Mouse (Mus musculus): Measurements from ENCODE around the gene Nr0b2. TPM values are rescaled to one million over a fixed set of nuclear protein-coding genes. Genes with fewer than 3 reads are reported as not detected.

The Nr0b2 gene
- polyA plus RNA-seq, 1 experiment: not detected

DNA sequence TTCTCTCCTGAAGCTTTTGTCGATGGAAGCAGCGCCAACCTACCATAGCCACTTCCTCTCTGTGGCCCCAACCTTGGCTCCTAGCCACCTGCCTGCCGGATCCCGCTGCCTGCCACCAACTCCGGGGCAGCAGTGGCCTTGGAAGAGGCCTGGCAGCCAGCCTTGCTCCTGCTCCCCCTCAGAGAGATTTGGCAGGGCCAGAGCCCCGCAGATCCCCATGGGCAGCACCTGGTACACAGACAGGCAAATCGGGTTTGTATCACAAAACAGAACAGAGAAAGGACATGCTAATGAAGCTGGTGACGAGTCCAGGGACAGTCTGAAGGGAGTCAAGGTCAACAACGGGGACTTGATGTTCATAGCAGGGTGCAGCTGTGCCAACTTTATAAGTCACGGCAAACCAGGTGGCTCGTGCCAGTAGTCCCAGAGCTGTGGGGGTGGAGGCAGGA, 10.0 kb downstream of the Nr0b2 start:
- H3ac ChIP-seq (ENCODE audit: control insufficient read depth, insufficient read length, low read depth): no peak overlapping the region
- no peak for TF ChIP-seq FOSL1 (IDR thresholded peaks at IDR 0.05; ENCODE audit: insufficient read depth, low read length, poor library complexity, severe bottlenecking)
- no peak for TF ChIP-seq MAX (IDR thresholded peaks at IDR 0.05)
- no peak for TF ChIP-seq USF1 (IDR thresholded peaks at IDR 0.05; ENCODE audit: low read depth)
- TF ChIP-seq MYOG (IDR thresholded peaks at IDR 0.05; ENCODE audit: control insufficient read depth, extremely low read depth, insufficient read length): no peak
- TF ChIP-seq CTCF (IDR thresholded peaks at IDR 0.05; ENCODE audit: control insufficient read depth, insufficient read depth, insufficient read length): no peak

GRCm38 (mm10) chr4:133567251-133567650, 14.1 kb downstream of the Nr0b2 start:
- Histone ChIP-seq H3K27me3 (ENCODE audit: control insufficient read depth, insufficient read depth, insufficient read length) (no peaks in the 10 kb centered on the region), H3K4me3 (ENCODE audit: insufficient read depth, poor library complexity, severe bottlenecking) (no peak overlapping the region), H3K79me2 (ENCODE audit: control insufficient read depth, insufficient read depth) (no peaks in the 10 kb centered on the region), H3K79me3 (ENCODE audit: low read depth) (no peaks in the 10 kb centered on the region), H3K36me3 (ENCODE audit: control insufficient read depth, insufficient read depth) (no peaks in the 10 kb centered on the region), H3ac (ENCODE audit: control insufficient read depth, insufficient read length, low read depth) (no peak overlapping the region)
- TF ChIP-seq FOSL1 (IDR thresholded peaks at IDR 0.05; ENCODE audit: insufficient read depth, low read length, poor library complexity, severe bottlenecking) (no peak), MYOG (IDR thresholded peaks at IDR 0.05; ENCODE audit: control insufficient read depth, extremely low read depth, insufficient read length) (no peak), MYOD1 (IDR thresholded peaks at IDR 0.05; ENCODE audit: control insufficient read depth, insufficient read length, low read depth) (no peak)

More for the DNA sequence above, 10.0 kb downstream of the Nr0b2 start:
- no peaks in the 10 kb centered on the region for H3K36me3 ChIP-seq (ENCODE audit: control insufficient read depth, insufficient read depth)
- no peak overlapping the region for H3K4me3 ChIP-seq (ENCODE audit: insufficient read depth, poor library complexity, severe bottlenecking)
- no peaks in the 10 kb centered on the region for H3K79me2 ChIP-seq (ENCODE audit: control insufficient read depth, insufficient read depth)
- H3K79me3 ChIP-seq (ENCODE audit: low read depth): no peaks in the 10 kb centered on the region
- peaks cover 11% of the 10 kb centered on the region for H3K27me3 ChIP-seq (ENCODE audit: control insufficient read depth, insufficient read depth, insufficient read length)

- Histone ChIP-seq H3K4me3 (ENCODE audit: insufficient read depth, poor library complexity, severe bottlenecking) (no peak overlapping the region), H3K79me3 (ENCODE audit: low read depth) (no peaks in the 10 kb centered on the region), H3K79me2 (ENCODE audit: control insufficient read depth, insufficient read depth) (no peaks in the 10 kb centered on the region), H3K36me3 (ENCODE audit: control insufficient read depth, insufficient read depth) (no peaks in the 10 kb centered on the region), H3ac (ENCODE audit: control insufficient read depth, insufficient read length, low read depth) (no peak overlapping the region), H3K27me3 (ENCODE audit: control insufficient read depth, insufficient read depth, insufficient read length) (no peaks in the 10 kb centered on the region)
- no peak for TF ChIP-seq FOSL1 (IDR thresholded peaks at IDR 0.05; ENCODE audit: insufficient read depth, low read length, poor library complexity, severe bottlenecking)
- no peak for TF ChIP-seq USF1 (IDR thresholded peaks at IDR 0.05; ENCODE audit: low read depth)
- no peak for TF ChIP-seq MYOD1 (IDR thresholded peaks at IDR 0.05; ENCODE audit: control insufficient read depth, insufficient read length, low read depth)
- no peak for TF ChIP-seq CEBPB (IDR thresholded peaks at IDR 0.05; ENCODE audit: low read depth)
- TF ChIP-seq MYOG (IDR thresholded peaks at IDR 0.05; ENCODE audit: control insufficient read depth, extremely low read depth, insufficient read length): no peak
- TF ChIP-seq CTCF (IDR thresholded peaks at IDR 0.05; ENCODE audit: control insufficient read depth, insufficient read depth, insufficient read length): no peak
- no peak for TF ChIP-seq MAX (IDR thresholded peaks at IDR 0.05)
Observed at GRCm38 (mm10) chr4:133569291-133570065, 16.3 kb downstream of the Nr0b2 start.

- Histone ChIP-seq H3K27me3 (ENCODE audit: control insufficient read depth, insufficient read depth, insufficient read length) (no peaks in the 10 kb centered on the region), H3K79me2 (ENCODE audit: control insufficient read depth, insufficient read depth) (peaks cover 4% of the 10 kb centered on the region), H3ac (ENCODE audit: control insufficient read depth, insufficient read length, low read depth) (no peak overlapping the region), H3K79me3 (ENCODE audit: low read depth) (no peaks in the 10 kb centered on the region), H3K4me3 (ENCODE audit: insufficient read depth, poor library complexity, severe bottlenecking) (no peak overlapping the region), H3K36me3 (ENCODE audit: control insufficient read depth, insufficient read depth) (no peaks in the 10 kb centered on the region)
- TF ChIP-seq FOSL1 (IDR thresholded peaks at IDR 0.05; ENCODE audit: insufficient read depth, low read length, poor library complexity, severe bottlenecking): no peak
- no peak for TF ChIP-seq CTCF (IDR thresholded peaks at IDR 0.05; ENCODE audit: control insufficient read depth, insufficient read depth, insufficient read length)
- TF ChIP-seq MYOD1 (IDR thresholded peaks at IDR 0.05; ENCODE audit: control insufficient read depth, insufficient read length, low read depth): no peak
- no peak for TF ChIP-seq USF1 (IDR thresholded peaks at IDR 0.05; ENCODE audit: low read depth)
- no peak for TF ChIP-seq MYOG (IDR thresholded peaks at IDR 0.05; ENCODE audit: control insufficient read depth, extremely low read depth, insufficient read length)
- TF ChIP-seq CEBPB (IDR thresholded peaks at IDR 0.05; ENCODE audit: low read depth): no peak
- TF ChIP-seq MAX (IDR thresholded peaks at IDR 0.05): no peak
Observed at GRCm38 (mm10) chr4:133570066-133570466, 16.9 kb downstream of the Nr0b2 start.

- no peaks in the 10 kb centered on the region for H3K27me3 ChIP-seq (ENCODE audit: control insufficient read depth, insufficient read depth, insufficient read length)
- H3K36me3 ChIP-seq (ENCODE audit: control insufficient read depth, insufficient read depth): peaks cover 10% of the 10 kb centered on the region
- peaks cover 19% of the 10 kb centered on the region for H3K79me2 ChIP-seq (ENCODE audit: control insufficient read depth, insufficient read depth)
- TF ChIP-seq CEBPB (IDR thresholded peaks at IDR 0.05; ENCODE audit: low read depth) (no peak), USF1 (IDR thresholded peaks at IDR 0.05; ENCODE audit: low read depth) (peak; percentile 98), MYOD1 (IDR thresholded peaks at IDR 0.05; ENCODE audit: control insufficient read depth, insufficient read length, low read depth) (no peak), MYOG (IDR thresholded peaks at IDR 0.05; ENCODE audit: control insufficient read depth, extremely low read depth, insufficient read length) (no peak), FOSL1 (IDR thresholded peaks at IDR 0.05; ENCODE audit: insufficient read depth, low read length, poor library complexity, severe bottlenecking) (no peak), CTCF (IDR thresholded peaks at IDR 0.05; ENCODE audit: control insufficient read depth, insufficient read depth, insufficient read length) (no peak), MAX (IDR thresholded peaks at IDR 0.05) (peak; percentile 76)
- no peaks in the 10 kb centered on the region for H3K79me3 ChIP-seq (ENCODE audit: low read depth)
- peak within 1 kb of the TSS; percentile 76 for H3K4me3 ChIP-seq (ENCODE audit: insufficient read depth, poor library complexity, severe bottlenecking)
- peak within 1 kb of the TSS; percentile 95 for H3ac ChIP-seq (ENCODE audit: control insufficient read depth, insufficient read length, low read depth)
Observed at GRCm38 (mm10) chr4:133574070-133574842, 21.1 kb downstream of the Nr0b2 start, which contains the start of gene Gpatch3. TSS of gene Gpatch3 (plus strand) at chr4:133574745.

Measured in C2C12 (cell line).